Mouse (Mus musculus) stomach, embryonic 16.5 days (tissue): ENCODE measurements around the gene Fam189a1. TPM values are rescaled to one million over a fixed set of nuclear protein-coding genes. Genes with fewer than 3 reads are reported as not detected.
A peak's percentile ranks its signal among the peaks of the same experiment; 100 is the strongest.

Experiments
- ATAC-seq: fragments of 200-750 bp; cut with Nextera tagmentation; 2 replicates; pipeline ENCODE4 v1.8.0; 2017; ENCODE audit warnings: moderate number of reproducible peaks, moderate TSS enrichment; ENCODE audit not compliant: insufficient read depth, low FRiP score
- H3K27ac ChIP-seq: fragments of 300-500 bp; sonication (generic); 2 replicates; pipeline ENCODE4 v1.5.1; 2014; ENCODE audit warnings: low read length
- H3K27me3 ChIP-seq: fragments of 300-500 bp; sonication (generic); 2 replicates; pipeline ENCODE4 v1.6.1; 2014; ENCODE audit warnings: low read length, control low read depth, mixed read lengths; ENCODE audit not compliant: control insufficient read depth, insufficient read depth
- H3K36me3 ChIP-seq: fragments of 300-500 bp; sonication (generic); 2 replicates; pipeline ENCODE4 v1.6.1; 2014; ENCODE audit warnings: low read length; ENCODE audit not compliant: control insufficient read depth, insufficient read depth
- H3K4me1 ChIP-seq: fragments of 300-500 bp; sonication (generic); 2 replicates; pipeline ENCODE4 v1.6.1; 2014; ENCODE audit warnings: low read length, control low read depth, mixed read lengths; ENCODE audit not compliant: control insufficient read depth, insufficient read depth
- H3K4me2 ChIP-seq: fragments of 300-500 bp; sonication (generic); 2 replicates; pipeline ENCODE4 v1.6.1; 2014; ENCODE audit warnings: low read depth, low read length, mixed read lengths
- H3K4me3 ChIP-seq: fragments of 300-500 bp; sonication (generic); replicated peaks from 2 replicates; pipeline ENCODE4 v1.5.1; 2014; ENCODE audit warnings: mild to moderate bottlenecking, low read length
- H3K9ac ChIP-seq: fragments of 300-500 bp; sonication (generic); 2 replicates; pipeline ENCODE4 v1.6.1; 2014; ENCODE audit warnings: low read length
- H3K9me3 ChIP-seq: fragments of 300-500 bp; sonication (generic); replicated peaks from 2 replicates; pipeline ENCODE4 v1.6.1; 2016; ENCODE audit warnings: low read length, control low read depth; ENCODE audit not compliant: control insufficient read depth
- WGBS: fragments of 180-500 bp; shearing (Covaris S2); extraction: QIAGEN DNeasy Blood & Tissue Kit; methylation state at CpG from one replicate; pipeline ENCODE4 v1.1.7; 2014; 5-methylcytosine and 5-hydroxymethylcytosine counted together
- polyA plus RNA-seq: library from polyadenylated mRNA; unstranded; fragments of >200 nt; fragmentation: Nextera tagmentation; extraction: Ambion mirVana; gene quantifications from 2 replicates; pipeline ENCODE4 v1.2.1, GENCODE M21; 2015

Fam189a1 gene
- polyA plus RNA-seq, 1 experiment from 2014 or later, result 0.37 TPM

GRCm38 (mm10) chr7:64830214-64830995 lies 326.0 kb downstream of the Fam189a1 start:
- Histone ChIP-seq H3K9me3 (no peaks in the 10 kb centered on the region), H3K27me3 (no peaks in the 10 kb centered on the region), H3K4me3 (no peak overlapping the region), H3K36me3 (no peaks in the 10 kb centered on the region), H3K27ac (no peak overlapping the region), H3K4me2 (no peak overlapping the region), H3K9ac (no peak overlapping the region), H3K4me1 (no peaks in the 10 kb centered on the region)
- WGBS, result 25% methylated on average over 5 of the region's 5 CpGs
- ATAC-seq, result no peak

- Histone ChIP-seq H3K4me1 (no peaks in the 10 kb centered on the region), H3K27ac (no peak overlapping the region), H3K4me3 (no peak overlapping the region), H3K4me2 (no peak overlapping the region), H3K9ac (no peak overlapping the region), H3K9me3 (no peaks in the 10 kb centered on the region), H3K36me3 (no peaks in the 10 kb centered on the region), H3K27me3 (no peaks in the 10 kb centered on the region)
- 83% methylated on average over 5 of the region's 5 CpGs for WGBS
- ATAC-seq, result no peak
These were observed 335.3 kb downstream of the Fam189a1 start for GRCm38 (mm10) chr7:64821081-64821480.

GRCm38 (mm10) chr7:64819683-64820082 lies 336.7 kb downstream of the Fam189a1 start:
- no peaks in the 10 kb centered on the region for H3K9me3 ChIP-seq
- H3K4me2 ChIP-seq, result no peak overlapping the region
- H3K4me3 ChIP-seq, result no peak overlapping the region
- no peak overlapping the region for H3K27ac ChIP-seq
- H3K27me3 ChIP-seq, result no peaks in the 10 kb centered on the region
- no peaks in the 10 kb centered on the region for H3K36me3 ChIP-seq
- no peak overlapping the region for H3K9ac ChIP-seq
- no peaks in the 10 kb centered on the region for H3K4me1 ChIP-seq
- no peak for ATAC-seq
- WGBS, result 65% methylated on average over 9 of the region's 9 CpGs

- Histone ChIP-seq H3K9ac (no peak overlapping the region), H3K9me3 (no peaks in the 10 kb centered on the region), H3K4me3 (no peak overlapping the region), H3K36me3 (no peaks in the 10 kb centered on the region), H3K27me3 (no peaks in the 10 kb centered on the region), H3K27ac (no peak overlapping the region), H3K4me2 (no peak overlapping the region), H3K4me1 (no peaks in the 10 kb centered on the region)
- no peak for ATAC-seq
- WGBS, result 64% methylated on average over 6 of the region's 6 CpGs
These were observed 347.5 kb downstream of the Fam189a1 start for GRCm38 (mm10) chr7:64808876-64809275.

GRCm38 (mm10) chr7:64805100-64805499 lies 351.3 kb downstream of the Fam189a1 start:
- H3K4me1 ChIP-seq, result no peaks in the 10 kb centered on the region
- H3K4me2 ChIP-seq, result no peak overlapping the region
- ATAC-seq, result no peak
- no peak overlapping the region for H3K4me3 ChIP-seq
- 77% methylated on average over 8 of the region's 8 CpGs for WGBS
- no peaks in the 10 kb centered on the region for H3K9me3 ChIP-seq
- no peak overlapping the region for H3K27ac ChIP-seq
- H3K36me3 ChIP-seq, result no peaks in the 10 kb centered on the region
- H3K9ac ChIP-seq, result no peak overlapping the region
- no peaks in the 10 kb centered on the region for H3K27me3 ChIP-seq

- H3K4me2 ChIP-seq, result no peak overlapping the region
These were observed 360.8 kb downstream of the Fam189a1 start for GRCm38 (mm10) chr7:64795554-64795953.

GRCm38 (mm10) chr7:64792031-64792430 lies 364.3 kb downstream of the Fam189a1 start:
- H3K9ac ChIP-seq, result no peak overlapping the region
- H3K4me2 ChIP-seq, result no peak overlapping the region
- H3K27ac ChIP-seq, result no peak overlapping the region
- ATAC-seq, result no peak
- peaks cover 4% of the 10 kb centered on the region; the same call in 1 of the 2 replicates for H3K4me1 ChIP-seq
- H3K27me3 ChIP-seq, result no peaks in the 10 kb centered on the region
- H3K4me3 ChIP-seq, result no peak overlapping the region
- no peaks in the 10 kb centered on the region for H3K36me3 ChIP-seq
- no peaks in the 10 kb centered on the region for H3K9me3 ChIP-seq
- whole genome bisulfite sequencing, result 57% methylated on average over 8 of the region's 8 CpGs

More at GRCm38 (mm10) chr7:64795554-64795953, 360.8 kb downstream of the Fam189a1 start:
- no peaks in the 10 kb centered on the region for H3K27me3 ChIP-seq
- no peak overlapping the region for H3K27ac ChIP-seq
- no peak overlapping the region for H3K9ac ChIP-seq
- H3K4me1 ChIP-seq, result peaks cover 4% of the 10 kb centered on the region; the same call in 1 of the 2 replicates
- H3K9me3 ChIP-seq, result no peaks in the 10 kb centered on the region
- H3K36me3 ChIP-seq, result no peaks in the 10 kb centered on the region
- no peak for ATAC-seq
- WGBS, result 85% methylated on average over 6 of the region's 6 CpGs
- no peak overlapping the region for H3K4me3 ChIP-seq

- Histone ChIP-seq H3K4me2 (no peak overlapping the region), H3K9me3 (no peaks in the 10 kb centered on the region), H3K4me3 (no peak overlapping the region), H3K27ac (0 out of 2 replicates have a peak overlapping the region, but pooled peaks have one; percentile 38), H3K36me3 (no peaks in the 10 kb centered on the region), H3K27me3 (no peaks in the 10 kb centered on the region), H3K9ac (no peak overlapping the region), H3K4me1 (peaks cover 4% of the 10 kb centered on the region; the same call in 1 of the 2 replicates)
- ATAC-seq, result no peak
- WGBS, result 55% methylated on average over 9 of the region's 9 CpGs
These were observed 365.2 kb downstream of the Fam189a1 start for GRCm38 (mm10) chr7:64791145-64791544.

- no peak overlapping the region for H3K4me2 ChIP-seq
- no peaks in the 10 kb centered on the region for H3K4me1 ChIP-seq
- H3K27ac ChIP-seq, result no peak overlapping the region
- H3K9me3 ChIP-seq, result no peaks in the 10 kb centered on the region
- 63% methylated on average over 3 of the region's 3 CpGs for WGBS
- no peaks in the 10 kb centered on the region for H3K36me3 ChIP-seq
- no peak overlapping the region for H3K9ac ChIP-seq
- no peak overlapping the region for H3K4me3 ChIP-seq
- ATAC-seq, result no peak
- no peaks in the 10 kb centered on the region for H3K27me3 ChIP-seq
These were observed 371.3 kb downstream of the Fam189a1 start for GRCm38 (mm10) chr7:64785040-64785439.
